ENCODE assay signal across 16 mouse cellular contexts in genomic region chr3:89598967-89599366, GRCm38 (mm10).
DNase-seq lines count a peak whose midpoint lies in the region; ATAC-seq and TF ChIP-seq lines count a peak whose summit lies in the region.
"Had no signal": no experiment of that assay in that cellular context is flagged by ENCODE, and none has a peak within 500 bp of the region (broad histone marks: within the 10 kb centered on the region; RNA-seq: fewer than 3 reads in every experiment).

No protein-coding gene starts in this region.

- no peak overlapping the region for H3K27ac ChIP-seq in gastrocnemius, adult 2 months
- no peak overlapping the region for H3K27ac ChIP-seq in liver, postnatal 0 days (ENCODE audit: low read depth)
- H3K27ac ChIP-seq in MEL (ENCODE audit: control insufficient read depth, low read depth, low read length) = no peak overlapping the region
- H3K27ac ChIP-seq: embryonic facial prominence, embryonic 13.5 days; heart, embryonic 15.5 days; liver, embryonic 15.5 days; macrophage; midbrain, embryonic 12.5 days had no signal

- H3K4me2 ChIP-seq in liver, postnatal 0 days (ENCODE audit: low read depth, low read length) = no peak overlapping the region
- H3K4me2 ChIP-seq: embryonic facial prominence, embryonic 13.5 days; heart, embryonic 15.5 days; liver, embryonic 15.5 days; midbrain, embryonic 12.5 days had no signal

- DNase-seq in gastrocnemius, adult 2 months = peak; percentile 4
- no peak for DNase-seq in gastrocnemius, adult 18-20 months (ENCODE audit: low spot score)
- DNase-seq in liver, postnatal 0 days = no peak
- DNase-seq in liver (no peak), MEL (ENCODE audit: low read depth, low spot score) (peak; percentile 55), adipocyte (ENCODE audit: low spot score) (no peak)
- peak; percentile 4 for DNase-seq in splenic B cell, adult 2 months (ENCODE audit: low read depth, low spot score)
- no peak for DNase-seq in cerebellum, adult 11 months
- DNase-seq: cerebellum, adult 2 months; kidney, postnatal 10 days had no signal

- no peaks in the 10 kb centered on the region for H3K9me3 ChIP-seq in liver, postnatal 0 days (ENCODE audit: low read length)
- H3K9me3 ChIP-seq in MEL (replicated peaks; ENCODE audit: insufficient read depth, low read length) = no peaks in the 10 kb centered on the region
- H3K9me3 ChIP-seq: liver, embryonic 15.5 days had no signal

- ATAC-seq in liver, postnatal 0 days = no peak
- ATAC-seq: intestine, embryonic 16.5 days had no signal

- TF ChIP-seq RAD21 in MEL (IDR thresholded peaks at IDR 0.05; ENCODE audit: low read depth, low read length) = peak; percentile 54

- no peaks in the 10 kb centered on the region for H3K36me3 ChIP-seq in liver, postnatal 0 days (replicated peaks; ENCODE audit: insufficient read depth, low read length)
- no peaks in the 10 kb centered on the region for H3K36me3 ChIP-seq in MEL (ENCODE audit: control insufficient read depth in 1 of 2, insufficient read depth in 2 of 2, low read length in 2 of 2)
- H3K36me3 ChIP-seq in splenic B cell, adult 2 months (ENCODE audit: control insufficient read depth, insufficient read depth, low read length, poor library complexity, severe bottlenecking) = no peaks in the 10 kb centered on the region
- H3K36me3 ChIP-seq: embryonic facial prominence, embryonic 13.5 days; heart, embryonic 15.5 days; liver, embryonic 15.5 days; midbrain, embryonic 12.5 days had no signal

- no peak overlapping the region for H3K9ac ChIP-seq in liver, postnatal 0 days (replicated peaks)
- H3K9ac ChIP-seq in MEL (ENCODE audit: control insufficient read depth, low read depth, low read length, poor library complexity, severe bottlenecking) = no peak overlapping the region
- H3K9ac ChIP-seq: embryonic facial prominence, embryonic 13.5 days; heart, embryonic 15.5 days; liver, embryonic 15.5 days; midbrain, embryonic 12.5 days had no signal

- H3K4me1 ChIP-seq in liver, postnatal 0 days (ENCODE audit: insufficient read depth) = no peaks in the 10 kb centered on the region
- no peaks in the 10 kb centered on the region for H3K4me1 ChIP-seq in MEL (ENCODE audit: control insufficient read depth in 1 of 2, insufficient read depth in 2 of 2, low read length in 2 of 2)
- H3K4me1 ChIP-seq: heart, embryonic 15.5 days; liver, embryonic 15.5 days had no signal

- H3K4me3 ChIP-seq in gastrocnemius, adult 2 months = no peak overlapping the region
- H3K4me3 ChIP-seq in liver, postnatal 0 days (ENCODE audit: low read depth, low read length) = no peak overlapping the region
- no peak overlapping the region for H3K4me3 ChIP-seq in MEL (ENCODE audit: control insufficient read depth in 1 of 2, insufficient read depth in 1 of 2, low read depth in 2 of 2, low read length in 2 of 2)
- H3K4me3 ChIP-seq: embryonic facial prominence, embryonic 13.5 days; heart, embryonic 15.5 days; liver, embryonic 15.5 days; midbrain, embryonic 12.5 days had no signal

- no peak for TF ChIP-seq POLR2A in MEL (IDR thresholded peaks at IDR 0.05; ENCODE audit: control insufficient read depth in 1 of 2, insufficient read depth in 1 of 2, low read depth in 1 of 2, low read length in 2 of 2, poor library complexity in 1 of 2)

- 78% methylated on average over 7 of the region's 7 CpGs for WGBS in liver, postnatal 0 days (ENCODE audit: insufficient replicate concordance)

- no peaks in the 10 kb centered on the region for H3K79me2 ChIP-seq in MEL (ENCODE audit: control insufficient read depth, insufficient read depth, low read length, poor library complexity)

- no peaks in the 10 kb centered on the region for H3K27me3 ChIP-seq in liver, postnatal 0 days (ENCODE audit: insufficient read depth, low read length)
- H3K27me3 ChIP-seq in MEL (ENCODE audit: control insufficient read depth in 1 of 2, insufficient read depth in 2 of 2, low read length in 2 of 2) = peaks cover 10 to 11% of the 10 kb centered on the region in 2 experiments
- no peaks in the 10 kb centered on the region for H3K27me3 ChIP-seq in splenic B cell, adult 2 months (ENCODE audit: control insufficient read depth, insufficient read depth, low read length, poor library complexity, severe bottlenecking)
- H3K27me3 ChIP-seq: embryonic facial prominence, embryonic 13.5 days; heart, embryonic 15.5 days; midbrain, embryonic 12.5 days had no signal

- no peak for TF ChIP-seq EP300 in liver, postnatal 0 days (IDR thresholded peaks at IDR 0.05; ENCODE audit: low read depth)
- no peak for TF ChIP-seq EP300 in MEL (IDR thresholded peaks at IDR 0.05; ENCODE audit: low read depth in 1 of 2, low read length in 2 of 2)

- intact Hi-C loops in gastrocnemius, adult 2 months (cut with DNase I) = no loop called here

- TF ChIP-seq CTCF in gastrocnemius, adult 2 months (IDR thresholded peaks at IDR 0.05) = peak; percentile 24; the same call in 1 of the 2 replicates
- TF ChIP-seq CTCF in liver, postnatal 0 days (IDR thresholded peaks at IDR 0.05; ENCODE audit: low read depth) = peak; percentile 39
- TF ChIP-seq CTCF in MEL (IDR thresholded peaks at IDR 0.05 in 2 of 3, conservative IDR thresholded peaks at IDR 0.05 in 1 of 3; ENCODE audit: control insufficient read depth in 1 of 3, insufficient read depth in 1 of 3, low read depth in 2 of 3, low read length in 3 of 3, poor library complexity in 1 of 3, severe bottlenecking in 1 of 3) = peak; percentile 53 to 68 (median 59)

TF ChIP-seq in MEL, 35 proteins besides CTCF, POLR2A, EP300 and RAD21:
- peak; percentile 54 for TF ChIP-seq SMC3 (IDR thresholded peaks at IDR 0.05; ENCODE audit: low read depth, low read length)
- no peak for TF ChIP-seq TAL1 (IDR thresholded peaks at IDR 0.05; ENCODE audit: low read length)
- TF ChIP-seq ZMIZ1 (IDR thresholded peaks at IDR 0.05; ENCODE audit: low read depth, low read length) = no peak
- TF ChIP-seq MAX (IDR thresholded peaks at IDR 0.05; ENCODE audit: low read length) = no peak
- no peak for TF ChIP-seq NRF1 (IDR thresholded peaks at IDR 0.05; ENCODE audit: insufficient read depth, low read depth, low read length, poor library complexity, severe bottlenecking)
TF ChIP-seq in MEL: peak in this region for 1.

Comparison
In these comparisons a context has a peak if more than half of its experiments do, and no peak if none do; other contexts are left out.
1. DNase-seq: peak in gastrocnemius, adult 2 months (single experiment), MEL (single experiment) and splenic B cell, adult 2 months (single experiment); none in gastrocnemius, adult 18-20 months (single experiment), liver, postnatal 0 days (single experiment), liver (single experiment), cerebellum, adult 11 months (single experiment) and adipocyte (single experiment).
2. Peak in every context shown above with its lines, with median percentiles within 50 percentile points of each other: CTCF ChIP-seq.